Mouse (Mus musculus): ENCODE data around the gene Tmem247.

The Tmem247 gene

DNA sequence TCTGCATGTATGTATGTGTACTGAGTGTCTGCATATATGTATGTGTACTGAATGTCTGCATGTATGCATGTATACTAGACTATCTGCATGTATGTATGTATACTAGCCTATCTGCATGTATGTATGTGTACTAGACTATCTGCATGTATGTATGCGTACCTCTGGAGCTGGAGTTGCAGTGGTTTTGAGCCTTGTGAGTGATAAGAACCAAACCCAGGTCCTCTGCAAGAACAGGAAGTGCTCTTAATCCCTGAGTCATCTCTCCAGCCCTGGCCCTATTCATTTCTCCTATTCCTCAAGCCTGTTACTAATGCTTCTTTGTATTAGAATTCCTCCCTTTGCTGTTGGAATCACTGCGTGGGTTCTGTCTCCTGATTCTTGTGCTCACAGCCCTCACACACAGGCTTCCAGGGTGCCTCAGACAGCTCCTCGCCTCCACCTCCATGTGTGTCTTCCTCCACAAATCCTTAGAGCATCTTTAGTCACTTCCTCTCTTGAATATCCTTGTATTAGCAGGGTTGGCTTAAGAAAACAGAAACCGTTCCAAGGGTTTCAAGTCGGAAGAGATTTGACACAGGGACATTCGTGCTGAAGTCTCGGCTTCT lies 4.0 kb upstream of the Tmem247 start:
- DNase-seq (ENCODE audit: low spot score in 2 of 2) = no peak

DNA sequence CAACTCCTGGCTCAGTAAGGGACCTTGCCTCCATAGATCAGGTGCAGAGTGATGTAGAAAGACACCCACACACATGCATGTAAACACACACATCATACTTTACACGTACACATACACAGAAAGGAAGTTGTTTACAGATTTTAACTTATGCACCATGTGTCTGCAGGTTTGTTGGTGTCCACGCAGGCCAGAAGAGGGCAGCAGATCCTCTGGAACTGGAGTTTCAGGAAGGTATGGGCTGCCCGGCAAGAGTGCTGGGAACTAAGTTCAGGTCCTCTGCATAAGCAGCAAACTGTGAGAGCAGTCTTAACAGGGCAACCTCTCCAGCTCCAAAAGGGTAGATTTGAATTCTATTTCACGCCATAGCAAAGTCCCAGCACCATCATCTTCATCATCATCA lies 1.6 kb upstream of the Tmem247 start:
- no peak for DNase-seq (ENCODE audit: low spot score in 2 of 2)

DNA sequence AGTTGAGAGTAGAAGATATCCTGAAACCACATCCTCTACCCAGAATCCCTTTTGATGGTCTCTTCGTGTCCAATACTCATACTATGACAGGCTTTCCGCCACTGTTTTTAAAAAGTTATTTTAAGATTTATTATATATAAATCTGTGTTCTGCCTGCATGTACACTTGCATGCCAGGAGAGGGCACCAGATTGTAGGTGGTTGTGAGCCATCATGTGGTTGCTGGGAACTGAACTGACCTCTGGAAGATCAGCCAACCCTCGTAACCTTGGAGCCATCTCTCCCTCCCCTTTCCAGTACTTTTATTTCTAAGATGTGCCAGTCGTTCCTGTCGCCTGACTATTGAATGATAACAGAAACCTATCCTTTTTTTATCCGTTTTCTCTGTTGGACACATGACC lies 1.6 kb downstream of the Tmem247 start:
- no peak for DNase-seq (ENCODE audit: low spot score in 2 of 2)

GRCm38 (mm10) chr17:86919729-86920128 lies 2.6 kb downstream of the Tmem247 start:
- DNase-seq (ENCODE audit: low spot score in 2 of 2) = no peak

GRCm38 (mm10) chr17:86924679-86925078 lies 7.5 kb downstream of the Tmem247 start:
- no peak for DNase-seq (ENCODE audit: low spot score in 2 of 2)

- DNase-seq (ENCODE audit: low spot score in 2 of 2) = no peak
Measured at GRCm38 (mm10) chr17:86926836-86927235, 9.7 kb downstream of the Tmem247 start.

DNA sequence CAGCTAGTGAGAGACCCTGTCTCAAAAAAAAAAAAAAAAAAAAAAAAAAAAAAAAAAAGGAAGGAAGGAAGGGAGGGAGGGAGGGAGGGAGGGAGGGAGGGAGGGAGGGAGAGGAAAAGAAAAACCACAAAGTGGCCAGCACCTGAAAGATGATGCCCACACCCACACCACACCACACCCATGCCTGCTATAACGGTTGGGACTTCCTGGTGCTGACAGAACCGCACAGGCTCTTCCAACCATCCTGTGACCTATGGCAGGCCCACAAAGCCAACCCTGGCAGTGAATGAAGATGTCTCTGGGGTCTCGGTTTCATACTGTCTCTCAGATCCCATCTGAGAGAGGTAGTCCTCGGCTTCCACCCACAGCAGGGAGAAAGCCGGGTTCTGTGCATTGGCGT lies 12.2 kb downstream of the Tmem247 start:
- no peak for DNase-seq (ENCODE audit: low spot score in 2 of 2)

DNA sequence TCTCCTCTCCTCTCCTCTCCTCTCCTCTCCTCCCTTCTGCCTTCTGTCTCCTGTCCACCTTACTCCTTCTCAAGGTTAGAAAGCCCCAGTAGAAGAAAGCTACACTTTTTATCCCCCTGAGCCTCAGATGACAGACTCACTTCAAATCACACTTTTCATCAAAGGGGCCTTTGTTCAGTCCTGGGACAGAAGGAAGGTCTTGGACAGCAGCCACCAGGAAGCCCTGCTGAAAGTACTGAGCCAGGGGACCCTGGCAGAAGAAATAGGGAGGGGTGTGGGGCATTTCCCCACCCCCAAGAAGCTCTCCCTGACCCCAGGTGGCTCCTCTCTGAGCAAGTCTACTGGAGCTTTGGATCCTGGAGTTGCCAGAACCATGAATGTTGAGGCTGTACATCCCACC lies 12.8 kb downstream of the Tmem247 start:
- DNase-seq (ENCODE audit: low spot score in 2 of 2) = no peak

DNA sequence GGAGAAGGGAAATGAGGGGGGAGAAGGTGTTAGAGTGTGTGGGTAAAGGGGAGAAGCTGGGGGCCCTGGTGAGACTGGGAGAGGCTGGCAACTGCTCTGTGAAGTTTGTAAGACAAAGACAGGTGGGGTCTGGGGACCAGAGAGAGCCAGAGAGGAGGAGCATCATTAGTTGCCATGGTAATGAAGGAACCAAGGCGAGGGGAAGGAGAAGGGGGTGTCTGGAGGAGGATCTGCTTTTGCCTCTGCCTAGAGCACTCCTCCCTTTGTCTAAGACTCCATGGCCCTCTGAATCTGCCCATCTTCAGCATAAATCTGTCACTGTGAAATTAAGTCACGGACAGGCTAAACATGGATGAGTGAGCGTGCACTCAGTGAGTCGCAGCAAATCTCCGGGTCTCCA lies 15.7 kb downstream of the Tmem247 start:
- no peak for DNase-seq (ENCODE audit: low spot score in 2 of 2)

DNA sequence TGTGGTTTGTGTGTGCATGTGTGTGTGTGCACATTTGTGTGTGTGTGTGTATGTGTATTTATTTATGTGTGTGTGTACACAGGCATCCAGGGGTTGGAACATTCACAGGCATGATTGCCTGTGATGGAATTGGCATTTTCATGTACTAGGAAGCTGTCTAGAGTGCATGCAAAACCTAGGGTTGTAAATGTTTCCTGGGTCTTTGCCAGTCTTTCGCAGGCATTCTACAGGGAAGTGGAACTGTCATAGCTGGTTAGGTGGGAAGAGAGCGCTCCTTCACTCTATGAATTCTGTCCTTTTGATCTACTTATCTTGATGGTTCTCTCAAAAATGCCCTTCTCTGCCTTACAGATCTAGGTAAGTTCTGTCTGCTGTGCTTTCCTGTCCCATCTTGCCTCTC lies 19.9 kb downstream of the Tmem247 start:
- DNase-seq (ENCODE audit: low spot score in 2 of 2) = no peak

DNA sequence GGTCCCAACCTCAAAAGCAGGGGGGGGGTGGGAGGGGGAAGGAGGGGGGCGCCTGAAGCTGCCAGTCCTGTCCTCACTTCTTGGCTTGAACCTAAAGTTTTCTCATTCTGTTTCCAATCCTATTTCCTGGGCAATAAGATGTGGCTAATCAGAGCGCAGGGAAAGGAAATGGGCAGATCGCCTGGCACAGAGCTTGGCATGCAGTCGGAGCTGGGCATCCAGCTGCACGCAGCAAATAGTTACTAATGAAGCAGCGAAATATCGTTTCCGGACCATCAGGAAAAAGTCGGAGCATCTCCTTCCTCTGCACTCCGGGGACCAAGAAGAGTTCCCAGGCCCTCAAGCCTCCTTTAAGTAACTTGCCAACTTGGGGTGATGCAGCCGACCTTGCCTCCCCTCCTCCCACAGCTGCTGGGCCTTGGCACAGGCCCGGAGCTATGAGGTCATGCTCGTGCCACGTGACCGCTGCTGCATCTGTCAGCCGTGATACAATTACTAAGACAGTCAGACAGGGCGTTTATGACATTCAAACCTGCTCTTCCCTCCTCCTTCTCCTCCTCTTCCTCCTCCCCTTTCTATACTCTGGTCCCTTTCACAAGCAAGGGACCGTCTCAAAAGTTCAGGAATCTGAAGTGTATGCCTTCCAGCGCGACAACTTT lies 20.5 kb downstream of the Tmem247 start:
- peak; percentile 55 to 64 for DNase-seq (ENCODE audit: low spot score in 2 of 2)

- no peak for DNase-seq (ENCODE audit: low spot score in 2 of 2)
Measured at GRCm38 (mm10) chr17:86938683-86939082, 21.5 kb downstream of the Tmem247 start.

DNA sequence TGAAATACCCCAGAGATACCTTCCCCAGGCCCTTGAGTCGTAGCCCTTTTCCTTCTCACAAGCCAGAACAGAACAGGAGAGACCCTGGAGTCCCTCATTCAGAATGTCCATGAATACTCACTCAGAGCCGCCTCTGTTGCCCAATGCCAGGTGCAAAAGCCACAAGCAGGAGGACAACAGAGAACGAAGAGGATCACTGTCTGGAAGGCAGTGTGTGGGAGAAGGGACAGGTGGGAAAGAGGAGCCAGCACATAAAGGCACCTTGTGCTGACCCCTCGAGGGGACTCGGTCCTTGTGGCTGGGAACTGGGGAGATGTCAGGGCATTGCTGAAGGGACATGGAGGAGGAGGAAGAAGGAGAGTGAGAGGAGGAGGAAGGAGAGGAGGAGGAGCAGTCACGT lies 25.0 kb downstream of the Tmem247 start:
- no peak for DNase-seq (ENCODE audit: low spot score in 2 of 2)

DNA sequence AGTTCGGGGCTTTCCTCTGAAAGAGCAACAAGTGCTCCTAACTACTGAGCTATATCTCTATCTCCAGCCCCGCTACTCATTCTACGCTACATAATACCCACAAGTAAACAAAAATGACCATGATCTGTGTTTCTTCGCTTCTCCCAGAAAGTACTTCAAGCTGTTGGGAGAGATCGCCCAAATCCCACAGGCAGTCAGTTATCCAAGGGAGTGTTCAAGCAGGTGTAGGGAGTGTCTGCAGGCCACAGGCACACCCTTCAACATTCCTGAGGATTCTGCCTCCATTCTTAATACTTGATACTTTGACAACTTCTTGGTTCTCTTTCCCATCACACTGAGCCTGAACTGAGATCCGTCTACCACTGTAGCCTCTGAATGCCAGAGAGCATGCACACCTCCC lies 26.0 kb downstream of the Tmem247 start:
- DNase-seq (ENCODE audit: low spot score in 2 of 2) = no peak

DNA sequence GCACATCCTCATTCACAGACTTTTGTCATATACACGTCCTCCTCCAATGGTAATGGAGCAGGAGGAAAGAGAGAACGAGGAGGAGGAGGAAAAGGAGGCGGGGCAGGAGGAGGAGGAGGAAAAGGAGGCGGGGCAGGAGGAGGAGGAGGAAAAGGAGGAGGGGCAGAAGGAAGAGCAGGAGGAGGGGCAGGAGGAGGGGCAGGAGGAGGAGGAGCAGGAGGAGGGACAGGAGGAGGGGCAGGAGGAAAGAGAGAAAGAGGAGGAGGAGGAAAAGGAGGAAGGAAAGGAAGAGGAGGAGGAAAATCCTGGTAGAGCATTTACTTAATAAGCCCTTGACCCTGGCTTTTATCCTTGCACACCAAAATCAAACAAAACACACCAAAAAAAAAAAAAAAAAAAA lies 28.9 kb downstream of the Tmem247 start:
- DNase-seq (ENCODE audit: low spot score in 2 of 2) = no peak

GRCm38 (mm10) chr17:86947840-86948796 lies 31.0 kb downstream of the Tmem247 start, which contains the start of gene Atp6v1e2:
Gene Atp6v1e2, minus strand, starts transcription at chr17:86947897.
- no peak for DNase-seq (ENCODE audit: low spot score in 2 of 2)

DNA sequence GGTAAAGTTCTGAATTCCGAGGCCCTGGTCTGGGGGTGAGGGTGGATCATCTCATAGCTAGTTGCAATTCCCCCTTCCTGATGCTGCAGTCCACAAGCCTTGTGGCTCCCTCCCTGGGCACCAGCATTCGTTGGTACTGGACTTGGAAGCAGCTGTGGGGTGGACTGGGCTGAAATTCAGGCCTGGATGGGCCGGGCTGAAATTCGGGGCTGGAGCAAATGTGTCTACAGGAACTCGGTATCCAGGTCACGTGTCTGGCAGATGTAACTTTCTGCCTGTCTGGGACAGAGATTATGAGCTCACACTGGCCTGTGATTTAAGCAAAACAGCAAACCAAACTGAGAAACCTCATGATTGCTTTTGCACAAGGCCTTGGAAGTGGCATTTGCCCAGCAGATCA lies 31.7 kb downstream of the Tmem247 start:
- DNase-seq (ENCODE audit: low spot score in 2 of 2) = no peak

- DNase-seq (ENCODE audit: low spot score in 2 of 2) = no peak
Measured at GRCm38 (mm10) chr17:86957239-86957638, 40.1 kb downstream of the Tmem247 start.

DNA sequence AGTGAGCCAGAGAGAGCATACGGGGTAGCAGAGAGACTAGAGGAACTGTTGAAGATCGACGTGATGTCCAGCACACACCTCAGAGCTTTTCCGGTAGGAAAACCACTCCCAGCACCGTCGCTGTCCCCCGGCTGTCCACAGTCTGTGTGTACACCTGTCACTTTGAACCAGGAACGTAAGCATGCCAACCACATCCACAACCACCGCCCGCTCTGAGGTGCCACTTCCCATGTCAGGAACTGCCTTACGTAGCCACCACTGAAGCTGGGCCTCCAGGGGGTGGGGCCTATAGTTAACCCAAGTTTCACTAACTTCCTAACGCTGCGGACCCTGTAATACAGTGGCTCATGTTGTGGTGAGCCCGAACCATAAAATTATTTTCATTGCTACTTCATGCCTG lies 40.8 kb downstream of the Tmem247 start:
- DNase-seq (ENCODE audit: low spot score in 2 of 2) = no peak

DNA sequence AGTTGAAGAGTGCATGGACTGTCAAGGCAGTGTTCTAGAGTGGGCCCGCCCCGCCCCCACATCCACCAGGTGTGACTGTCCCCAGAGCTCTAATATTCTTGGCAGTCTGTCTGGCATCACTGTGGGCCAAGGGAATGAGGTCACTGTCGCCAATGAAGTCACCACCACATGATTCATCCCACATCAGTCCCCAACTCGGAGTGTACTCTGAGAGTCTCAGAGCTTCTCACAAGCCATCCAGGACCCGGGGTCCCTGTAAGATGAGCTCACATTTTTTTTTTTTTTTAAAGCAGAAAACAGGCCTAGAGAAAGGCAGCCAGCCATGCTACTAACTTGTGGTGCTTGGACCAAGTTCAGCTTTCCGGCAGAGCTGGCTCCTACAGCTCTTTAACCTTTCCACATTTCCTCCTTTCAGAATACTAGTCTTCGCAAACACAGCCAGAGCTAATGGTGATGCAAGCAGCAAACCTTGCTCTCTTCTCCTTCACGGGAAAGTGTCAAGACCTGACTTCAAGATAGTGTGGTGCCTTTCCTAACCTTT lies 44.2 kb downstream of the Tmem247 start:
- DNase-seq (ENCODE audit: low spot score in 2 of 2) = no peak

GRCm38 (mm10) chr17:86962297-86962893 lies 45.2 kb downstream of the Tmem247 start:
- peak; percentile 80 to 82 for DNase-seq (ENCODE audit: low spot score in 2 of 2)
